Mouse (Mus musculus) lung, embryonic 14.5 days (tissue): ENCODE data around the gene Nol9. TPM values are rescaled to one million over a fixed set of nuclear protein-coding genes. Genes with fewer than 3 reads are reported as not detected.
"Not testable (repeated sequence)": the region's sequence is repeated elsewhere in the genome, so short reads cannot be mapped to it uniquely, and the experiment has no call there.

Experiments
- ATAC-seq: fragments of 200-750 bp; cut with Nextera tagmentation; 2 replicates; pipeline ENCODE4 v1.8.0; 2017; ENCODE audit warnings: mild to moderate bottlenecking, moderate TSS enrichment, moderate library complexity; ENCODE audit not compliant: insufficient read depth
- DNase-seq: peaks from one replicate; pipeline ENCODE4 v3.0.0-alpha.2; 2015
- H3K27ac ChIP-seq: fragments of 300-500 bp; sonication (generic); 2 replicates; pipeline ENCODE4 v1.5.1; 2014; ENCODE audit warnings: low read depth, mild to moderate bottlenecking, moderate library complexity
- H3K27me3 ChIP-seq: fragments of 300-500 bp; sonication (generic); 2 replicates; pipeline ENCODE4 v1.6.1; 2014; ENCODE audit warnings: low read length, control low read depth; ENCODE audit not compliant: insufficient read depth
- H3K36me3 ChIP-seq: fragments of 300-500 bp; sonication (generic); 2 replicates; pipeline ENCODE4 v1.6.1; 2014; ENCODE audit warnings: control low read depth; ENCODE audit not compliant: insufficient read depth
- H3K4me1 ChIP-seq: fragments of 300-500 bp; sonication (generic); 2 replicates; pipeline ENCODE4 v1.6.1; 2014; ENCODE audit warnings: antibody characterized with exemption, control low read depth; ENCODE audit not compliant: insufficient read depth
- H3K4me2 ChIP-seq: fragments of 300-500 bp; sonication (generic); 2 replicates; pipeline ENCODE4 v1.6.1; 2014; ENCODE audit warnings: mild to moderate bottlenecking
- H3K4me3 ChIP-seq: fragments of 300-500 bp; sonication (generic); 2 replicates; pipeline ENCODE4 v1.5.1; 2014; ENCODE audit warnings: low read depth, low read length
- H3K9ac ChIP-seq: fragments of 300-500 bp; sonication (generic); 2 replicates; pipeline ENCODE4 v1.6.1; 2014
- H3K9me3 ChIP-seq: fragments of 300-500 bp; sonication (generic); 2 replicates; pipeline ENCODE4 v1.6.1; 2016; ENCODE audit warnings: low read depth, low read length, control low read depth
- CTCF ChIP-seq: IDR thresholded peaks from 2 replicates; pipeline ENCODE4 v1.5.1; 2016; ENCODE audit warnings: antibody characterized with exemption, low read depth
- WGBS: fragments of 180-500 bp; shearing (Covaris S2); extraction: QIAGEN DNeasy Blood & Tissue Kit; methylation state at CpG from one replicate; pipeline ENCODE4 v1.1.7; 2014; 5-methylcytosine and 5-hydroxymethylcytosine counted together
- polyA plus RNA-seq: library from polyadenylated mRNA; unstranded; fragments of >200 nt; fragmentation: Nextera tagmentation; extraction: Ambion mirVana; gene quantifications from 2 replicates; pipeline ENCODE4 v1.2.1, GENCODE M21; 2014

The Nol9 gene
- polyA plus RNA-seq, 1 experiment from 2014 or later, result 42.9 TPM

DNA sequence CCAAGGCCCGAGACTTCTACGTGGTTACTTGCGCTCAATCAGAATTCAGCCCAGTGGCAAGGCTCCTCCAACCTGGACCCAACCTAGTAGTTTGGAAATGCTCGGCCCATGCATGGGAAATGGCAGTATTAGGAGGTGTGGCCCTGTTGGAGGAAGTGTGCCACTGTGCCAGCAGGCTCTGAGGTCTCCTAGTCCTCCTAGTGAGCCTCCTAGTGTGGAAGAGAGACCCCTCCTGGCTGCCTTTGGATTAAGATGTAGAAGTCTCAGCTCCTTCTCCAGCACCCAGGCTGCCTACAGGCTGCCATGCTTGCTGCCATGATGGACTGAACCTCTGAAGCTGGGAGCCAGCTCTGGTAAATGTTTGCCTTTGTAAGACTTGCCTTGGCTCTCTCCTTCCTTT, 9.1 kb upstream of the Nol9 start:
- Histone ChIP-seq H3K27ac (no peak overlapping the region), H3K27me3 (no peaks in the 10 kb centered on the region), H3K9me3 (no peaks in the 10 kb centered on the region), H3K4me1 (peaks cover 14% of the 10 kb centered on the region), H3K9ac (no peak overlapping the region), H3K36me3 (peaks cover 1% of the 10 kb centered on the region; the same call in 1 of the 2 replicates), H3K4me2 (no peak overlapping the region), H3K4me3 (no peak overlapping the region)
- WGBS, result 81% methylated on average over 4 of the region's 4 CpGs
- DNase-seq (peak; percentile 65), ATAC-seq (no peak)
- TF ChIP-seq CTCF, result peak; percentile 21

GRCm38 (mm10) chr4:152032922-152033321, 6.2 kb upstream of the Nol9 start:
- Histone ChIP-seq H3K9ac (no peak overlapping the region), H3K9me3 (no peaks in the 10 kb centered on the region), H3K4me2 (no peak overlapping the region), H3K4me3 (no peak overlapping the region), H3K36me3 (no peaks in the 10 kb centered on the region), H3K27ac (no peak overlapping the region), H3K4me1 (peaks cover 4% of the 10 kb centered on the region; the same call in 1 of the 2 replicates), H3K27me3 (no peaks in the 10 kb centered on the region)
- WGBS, result 85% methylated on average over 13 of the region's 13 CpGs
- TF ChIP-seq CTCF, result no peak
- ATAC-seq, result no peak
- DNase-seq, result no peak

DNA sequence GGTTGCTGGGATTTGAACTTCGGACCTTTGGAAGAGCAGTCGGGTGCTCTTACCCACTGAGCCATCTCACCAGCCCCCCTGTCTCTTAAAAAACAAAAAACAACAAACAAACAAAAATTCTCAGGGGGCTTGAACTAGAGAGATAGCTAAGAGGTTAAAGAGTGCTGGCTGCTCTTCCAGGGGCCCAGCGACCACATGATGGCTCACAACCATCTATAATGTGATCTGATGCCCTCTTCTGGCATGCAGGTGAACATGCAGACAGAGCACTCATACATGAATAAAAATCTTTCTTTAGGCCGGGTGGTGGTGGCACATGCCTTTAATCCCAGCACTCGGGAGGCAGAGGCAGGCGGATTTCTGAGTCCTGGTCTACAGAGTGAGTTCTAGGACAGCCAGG, 2.7 kb upstream of the Nol9 start:
- H3K4me3 ChIP-seq, H3K27me3 ChIP-seq, H3K36me3 ChIP-seq, ATAC-seq, H3K9ac ChIP-seq, H3K4me1 ChIP-seq, H3K9me3 ChIP-seq, H3K27ac ChIP-seq, DNase-seq, H3K4me2 ChIP-seq: not testable (repeated sequence)
- peak; percentile 26; the same call in 1 of the 2 replicates for TF ChIP-seq CTCF
- 87% methylated on average over 6 of the region's 6 CpGs for WGBS

- no peak for TF ChIP-seq CTCF
- Histone ChIP-seq H3K27me3 (no peaks in the 10 kb centered on the region), H3K9me3 (no peaks in the 10 kb centered on the region), H3K36me3 (peaks cover 25% of the 10 kb centered on the region), H3K4me3 (peak within 1 kb of the TSS; percentile 99), H3K9ac (peak within 1 kb of the TSS; percentile 89), H3K4me1 (no peaks in the 10 kb centered on the region), H3K27ac (no peak within 1 kb of the TSS; the same call in 1 of the 2 replicates), H3K4me2 (peak within 1 kb of the TSS; percentile 93)
- DNase-seq, result no peak
- peak; percentile 19; the same call in 1 of the 2 replicates for ATAC-seq
- WGBS, result 40% methylated on average over 10 of the region's 10 CpGs
Observed at GRCm38 (mm10) chr4:152038225-152038984, 716 bp upstream of the Nol9 start, which contains the start of gene Tas1r1. Gene Tas1r1 (minus strand): TSS chr4:152038568.

DNA sequence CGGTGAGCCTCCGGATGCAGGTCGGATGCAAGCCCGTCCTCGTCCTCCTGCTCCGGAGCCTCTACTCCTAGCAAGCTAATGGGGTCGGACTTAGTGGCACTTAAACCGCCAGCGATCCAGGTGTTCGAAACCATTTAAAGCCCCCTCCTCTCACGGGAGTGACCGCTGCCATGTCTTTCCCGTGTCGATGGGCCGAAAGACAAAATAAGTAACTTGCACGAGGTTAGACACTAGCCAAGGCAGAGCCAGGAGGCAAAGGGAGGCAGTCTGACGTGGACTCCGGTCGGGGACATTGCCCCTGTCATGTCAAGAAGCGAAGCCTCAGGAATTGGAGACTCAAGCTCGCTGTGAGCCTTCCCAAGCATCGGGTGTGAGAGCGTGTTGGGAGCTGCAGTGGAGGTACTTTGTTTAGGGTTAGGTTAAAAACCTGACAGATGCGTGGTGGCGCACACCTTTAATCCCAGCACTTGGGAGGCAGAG, 750 bp downstream of the Nol9 start:
- ATAC-seq, result peak; percentile 9; the same call in 1 of the 2 replicates
- Histone ChIP-seq H3K4me2 (peak overlapping the region; percentile 93), H3K9ac (peak overlapping the region; percentile 89), H3K27ac (no peak overlapping the region), H3K36me3 (peaks cover 40% of the 10 kb centered on the region), H3K9me3 (no peaks in the 10 kb centered on the region), H3K27me3 (no peaks in the 10 kb centered on the region), H3K4me3 (peak overlapping the region; percentile 99), H3K4me1 (no peaks in the 10 kb centered on the region)
- WGBS, result 3% methylated on average over 25 of the region's 25 CpGs
- no peak for DNase-seq
- no peak for TF ChIP-seq CTCF

GRCm38 (mm10) chr4:152041924-152042641, 3.0 kb downstream of the Nol9 start:
- Histone ChIP-seq H3K4me2 (no peak overlapping the region), H3K27me3 (no peaks in the 10 kb centered on the region), H3K27ac (no peak overlapping the region), H3K4me1 (no peaks in the 10 kb centered on the region), H3K9me3 (no peaks in the 10 kb centered on the region), H3K9ac (no peak overlapping the region), H3K4me3 (no peak overlapping the region), H3K36me3 (peaks cover 62% of the 10 kb centered on the region)
- no peak for TF ChIP-seq CTCF
- ATAC-seq (no peak), DNase-seq (no peak)
- WGBS, result 95% methylated on average over 22 of the region's 22 CpGs

- no peak overlapping the region for H3K9ac ChIP-seq
- ATAC-seq (no peak), DNase-seq (no peak)
- no peak overlapping the region for H3K4me2 ChIP-seq
- WGBS, result 95% methylated on average over 3 of the region's 3 CpGs
- no peak for TF ChIP-seq CTCF
- no peaks in the 10 kb centered on the region for H3K27me3 ChIP-seq
- no peaks in the 10 kb centered on the region for H3K9me3 ChIP-seq
- peaks cover 73% of the 10 kb centered on the region for H3K36me3 ChIP-seq
- H3K27ac ChIP-seq, result no peak overlapping the region
- no peaks in the 10 kb centered on the region for H3K4me1 ChIP-seq
- H3K4me3 ChIP-seq, result no peak overlapping the region
Observed at GRCm38 (mm10) chr4:152043171-152043570, 4.0 kb downstream of the Nol9 start.
